Mouse (Mus musculus) C2C12 (cell line): ENCODE data around the gene Scaper.

Experiments used
- CTCF ChIP-seq: IDR thresholded peaks from one replicate; pipeline ENCODE4 v1.5.1; 2011; ENCODE audit not compliant: control insufficient read depth, insufficient read depth, insufficient read length
- FOSL1 ChIP-seq: IDR thresholded peaks from one replicate; pipeline ENCODE4 v1.8.0; 2011; ENCODE audit warnings: mild to moderate bottlenecking, low read length; ENCODE audit not compliant: poor library complexity, insufficient read depth, severe bottlenecking
- USF1 ChIP-seq: IDR thresholded peaks from one replicate; pipeline ENCODE4 v1.6.1; 2011; ENCODE audit warnings: low read depth, mild to moderate bottlenecking, control low read depth, moderate library complexity

DNA sequence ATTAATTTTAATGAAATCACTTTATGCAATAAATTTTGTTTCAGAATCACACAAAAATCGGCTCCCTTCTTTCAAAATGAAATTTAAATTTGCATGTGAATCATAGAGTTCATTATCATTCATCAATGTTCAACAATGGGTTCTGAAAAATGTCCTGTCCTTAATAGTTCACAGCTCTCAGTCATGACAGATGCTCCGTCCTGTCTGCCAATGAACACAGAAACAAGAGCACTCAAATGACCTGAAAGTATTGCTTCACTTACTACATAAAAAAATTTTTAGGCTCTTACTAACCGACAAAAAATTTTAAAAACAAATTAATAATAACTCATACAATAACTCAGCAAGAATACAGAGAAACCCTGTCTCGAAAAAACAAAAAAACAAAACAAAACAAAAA is 429.2 kb downstream of the Scaper start:
- TF ChIP-seq CTCF: no peak
- no peak for TF ChIP-seq USF1
- TF ChIP-seq FOSL1: no peak
